8 mouse cellular contexts compared by ENCODE assay signal in the genomic region with DNA sequence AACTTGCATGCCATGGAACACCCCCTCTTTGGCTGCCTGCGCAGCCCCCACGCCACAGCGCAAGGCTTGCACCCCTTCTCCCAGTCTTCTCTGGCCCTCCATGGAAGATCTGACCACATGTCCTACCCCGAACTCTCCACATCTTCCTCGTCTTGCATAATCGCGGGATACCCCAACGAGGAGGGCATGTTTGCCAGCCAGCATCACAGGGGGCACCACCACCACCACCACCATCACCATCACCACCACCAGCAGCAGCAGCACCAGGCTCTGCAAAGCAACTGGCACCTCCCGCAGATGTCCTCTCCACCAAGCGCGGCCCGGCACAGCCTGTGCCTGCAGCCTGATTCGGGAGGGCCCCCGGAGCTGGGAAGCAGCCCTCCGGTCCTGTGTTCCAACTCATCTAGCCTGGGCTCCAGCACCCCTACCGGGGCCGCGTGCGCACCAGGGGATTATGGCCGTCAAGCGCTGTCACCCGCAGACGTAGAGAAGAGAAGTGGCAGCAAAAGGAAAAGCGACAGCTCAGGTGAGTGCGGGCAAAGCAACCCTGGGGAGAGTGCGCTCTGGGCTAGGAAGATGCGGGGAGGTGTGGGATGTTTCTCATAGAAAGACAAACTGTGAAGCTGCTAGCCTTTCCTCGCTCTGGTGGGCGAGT. TPM values are rescaled to one million over a fixed set of nuclear protein-coding genes. Genes with fewer than 3 reads are reported as not detected.
DNase-seq lines count a peak whose midpoint lies in the region; ATAC-seq and TF ChIP-seq lines count a peak whose summit lies in the region.

No protein-coding gene starts in this region.

- no peaks in the 10 kb centered on the region for H3K36me3 ChIP-seq in heart, embryonic 13.5 days
- no peaks in the 10 kb centered on the region for H3K36me3 ChIP-seq in limb, embryonic 11.5 days (ENCODE audit: control insufficient read depth, insufficient read depth, low read length)
- H3K36me3 ChIP-seq in midbrain, postnatal 0 days (ENCODE audit: insufficient read depth, low read length): no peaks in the 10 kb centered on the region

- peak overlapping the region; percentile 67 for H3K9ac ChIP-seq in heart, embryonic 13.5 days
- H3K9ac ChIP-seq in limb, embryonic 11.5 days (ENCODE audit: low read length): peak overlapping the region; percentile 77
- H3K9ac ChIP-seq in midbrain, postnatal 0 days (replicated peaks; ENCODE audit: low read length, poor library complexity, severe bottlenecking): peak overlapping the region; percentile 33

- no peaks in the 10 kb centered on the region for H3K9me3 ChIP-seq in heart, embryonic 13.5 days
- H3K9me3 ChIP-seq in limb, embryonic 11.5 days (ENCODE audit: control insufficient read depth, low read length): no peaks in the 10 kb centered on the region
- no peaks in the 10 kb centered on the region for H3K9me3 ChIP-seq in midbrain, postnatal 0 days (ENCODE audit: low read length)

- DNase-seq in cerebellum, postnatal 10 days: peak; percentile 26 to 44
- DNase-seq in cerebellum, adult 18-20 months: no peak
- DNase-seq in thymus, postnatal 14 days: peak; percentile 2
- DNase-seq in thymus, adult 18-20 months: no peak
- DNase-seq in limb, embryonic 11.5 days (ENCODE audit: low spot score): peak; percentile 60
- DNase-seq in midbrain, postnatal 0 days (ENCODE audit: low spot score): no peak
- DNase-seq in spleen, postnatal 36 days (ENCODE audit: low spot score in 2 of 2): no peak

- peaks cover 20% of the 10 kb centered on the region for H3K4me1 ChIP-seq in heart, embryonic 13.5 days
- peaks cover 13% of the 10 kb centered on the region for H3K4me1 ChIP-seq in limb, embryonic 11.5 days (ENCODE audit: control insufficient read depth, insufficient read depth, low read length)
- H3K4me1 ChIP-seq in midbrain, postnatal 0 days (ENCODE audit: insufficient read depth, low read length): peaks cover 8% of the 10 kb centered on the region

- 0 out of 2 replicates have a peak, but pooled peaks have one; percentile 4 for TF ChIP-seq CTCF in midbrain, postnatal 0 days (IDR thresholded peaks at IDR 0.05)

- peaks cover 53% of the 10 kb centered on the region for H3K27me3 ChIP-seq in heart, embryonic 13.5 days (replicated peaks)
- no peaks in the 10 kb centered on the region for H3K27me3 ChIP-seq in limb, embryonic 11.5 days (ENCODE audit: control insufficient read depth, insufficient read depth, low read length)
- H3K27me3 ChIP-seq in midbrain, postnatal 0 days (ENCODE audit: insufficient read depth, low read length): peaks cover 25% of the 10 kb centered on the region

- WGBS in heart, embryonic 13.5 days: 2% methylated on average over 29 of the region's 29 CpGs
- WGBS in limb, embryonic 11.5 days: 1% methylated on average over 29 of the region's 29 CpGs
- 1% methylated on average over 29 of the region's 29 CpGs for WGBS in midbrain, postnatal 0 days

- no peak for ATAC-seq in heart, embryonic 13.5 days (ENCODE audit: extremely low read depth, insufficient number of reproducible peaks, low FRiP score, low TSS enrichment)
- ATAC-seq in limb, embryonic 11.5 days (ENCODE audit: insufficient number of reproducible peaks, low FRiP score, low TSS enrichment, low read depth): peak; percentile 49
- peak; percentile 60 for ATAC-seq in midbrain, postnatal 0 days (ENCODE audit: low FRiP score)

- H3K4me2 ChIP-seq in heart, embryonic 13.5 days: peak overlapping the region; percentile 93
- peak overlapping the region; percentile 60 for H3K4me2 ChIP-seq in limb, embryonic 11.5 days (ENCODE audit: low read depth, severe bottlenecking)
- H3K4me2 ChIP-seq in midbrain, postnatal 0 days (ENCODE audit: low read depth, low read length, poor library complexity, severe bottlenecking): peak overlapping the region; percentile 87

- H3K27ac ChIP-seq in heart, embryonic 13.5 days (replicated peaks): no peak overlapping the region
- peak overlapping the region; percentile 81 for H3K27ac ChIP-seq in limb, embryonic 11.5 days (replicated peaks; ENCODE audit: low read depth, low read length)
- no peak overlapping the region for H3K27ac ChIP-seq in midbrain, postnatal 0 days (ENCODE audit: low read depth, low read length)

- H3K4me3 ChIP-seq in heart, embryonic 13.5 days: peak overlapping the region; percentile 60
- H3K4me3 ChIP-seq in limb, embryonic 11.5 days (ENCODE audit: low read depth, low read length): peak overlapping the region; percentile 57
- peak overlapping the region; percentile 48 for H3K4me3 ChIP-seq in midbrain, postnatal 0 days (ENCODE audit: low read depth, low read length)

RNA-seq across cellular contexts. Expression of gene Meox2, which starts 0.6 kb away (rescaled TPM):
- 2.6 and 3.3 TPM in 2 replicates for polyA plus RNA-seq in heart, embryonic 13.5 days (2015; fragmentation: Nextera tagmentation; extraction: Ambion mirVana)
- polyA plus RNA-seq in limb, embryonic 11.5 days (2014; fragmentation: Nextera tagmentation; extraction: Ambion mirVana): 64.4 and 69.9 TPM in 2 replicates
- 0.11 and 0.28 TPM in 2 replicates for total RNA-seq in midbrain, postnatal 0 days (2014; rRNA removed)
- polyA plus RNA-seq in midbrain, postnatal 0 days (2015; fragmentation: Nextera tagmentation; extraction: Ambion mirVana): 0.09 and 0.20 TPM in 2 replicates

Comparison
In these comparisons a context has a peak if more than half of its experiments do, and no peak if none do; other contexts are left out.
1. DNase-seq: peak in cerebellum, postnatal 10 days (2 of 2), thymus, postnatal 14 days (single experiment) and limb, embryonic 11.5 days (single experiment); none in cerebellum, adult 18-20 months (0 of 2), thymus, adult 18-20 months (0 of 2), midbrain, postnatal 0 days (single experiment) and spleen, postnatal 36 days (0 of 2).
2. RNA of gene Meox2, which starts 0.6 kb away (polyA plus RNA-seq): 64.4 to 69.9 TPM in limb, embryonic 11.5 days; 2.6 to 3.3 TPM in heart, embryonic 13.5 days and 0.09 to 0.20 TPM in midbrain, postnatal 0 days; every median in the first group is over 10 times any median in the second.
3. Peak in every context shown above with its lines, with median percentiles within 50 percentile points of each other: H3K4me2 ChIP-seq, H3K4me3 ChIP-seq and H3K9ac ChIP-seq.